8 mouse cellular contexts compared by ENCODE assay signal in genomic region chr11:110450091-110450757, GRCm38 (mm10). TPM values are rescaled to one million over a fixed set of nuclear protein-coding genes. Genes with fewer than 3 reads are reported as not detected.
DNase-seq lines count a peak whose midpoint lies in the region; ATAC-seq and TF ChIP-seq lines count a peak whose summit lies in the region.

No protein-coding gene starts in this region.

- H3K27ac ChIP-seq in kidney, adult 2 months (ENCODE audit: insufficient read depth, low read depth, low read length), result no peak overlapping the region
- no peak overlapping the region for H3K27ac ChIP-seq in heart, embryonic 11.5 days (ENCODE audit: low read depth, low read length)
- no peak overlapping the region for H3K27ac ChIP-seq in limb, embryonic 14.5 days (replicated peaks; ENCODE audit: low read depth, low read length)

- TF ChIP-seq POLR2A in kidney, adult 2 months (IDR thresholded peaks at IDR 0.05; ENCODE audit: low read depth, low read length), result no peak
- no peak for TF ChIP-seq POLR2A in limb, embryonic 14.5 days (IDR thresholded peaks at IDR 0.05; ENCODE audit: borderline replicate concordance, extremely low read depth, insufficient read depth, insufficient read length)

- no peak overlapping the region for H3K4me3 ChIP-seq in kidney, adult 2 months (ENCODE audit: insufficient read depth, low read depth, low read length)
- no peak overlapping the region for H3K4me3 ChIP-seq in heart, embryonic 11.5 days (ENCODE audit: low read depth, low read length)
- H3K4me3 ChIP-seq in limb, embryonic 14.5 days (replicated peaks; ENCODE audit: low read length), result no peak overlapping the region

- H3K27me3 ChIP-seq in kidney, adult 2 months (replicated peaks; ENCODE audit: control insufficient read depth, insufficient read depth, low read length), result no peaks in the 10 kb centered on the region
- peaks cover 4% of the 10 kb centered on the region; the same call in 1 of the 2 replicates for H3K27me3 ChIP-seq in heart, embryonic 11.5 days (ENCODE audit: control insufficient read depth, insufficient read depth, low read length)
- H3K27me3 ChIP-seq in limb, embryonic 14.5 days (ENCODE audit: control insufficient read depth, insufficient read depth, low read length), result no peaks in the 10 kb centered on the region

- H3K9me3 ChIP-seq in heart, embryonic 11.5 days (replicated peaks; ENCODE audit: control insufficient read depth, low read length), result no peaks in the 10 kb centered on the region
- no peaks in the 10 kb centered on the region for H3K9me3 ChIP-seq in limb, embryonic 14.5 days (ENCODE audit: control insufficient read depth, low read length)

- peak overlapping the region; percentile 22; the same call in 1 of the 2 replicates for H3K4me2 ChIP-seq in heart, embryonic 11.5 days
- peak overlapping the region; percentile 25; the same call in 1 of the 2 replicates for H3K4me2 ChIP-seq in limb, embryonic 14.5 days (replicated peaks; ENCODE audit: low read depth, low read length, severe bottlenecking)

- H3K36me3 ChIP-seq in kidney, adult 2 months (ENCODE audit: control insufficient read depth, insufficient read depth, low read length), result no peaks in the 10 kb centered on the region
- no peaks in the 10 kb centered on the region for H3K36me3 ChIP-seq in heart, embryonic 11.5 days (ENCODE audit: control insufficient read depth, insufficient read depth, low read length)
- no peaks in the 10 kb centered on the region for H3K36me3 ChIP-seq in limb, embryonic 14.5 days (ENCODE audit: control insufficient read depth, insufficient read depth, low read length)

- H3K9ac ChIP-seq in heart, embryonic 11.5 days (ENCODE audit: low read depth, low read length), result no peak overlapping the region
- H3K9ac ChIP-seq in limb, embryonic 14.5 days (ENCODE audit: low read depth, low read length, severe bottlenecking), result no peak overlapping the region

- H3K4me1 ChIP-seq in kidney, adult 2 months (ENCODE audit: control insufficient read depth, insufficient read depth, low read length), result peaks cover 28% of the 10 kb centered on the region
- H3K4me1 ChIP-seq in heart, embryonic 11.5 days (ENCODE audit: control insufficient read depth, insufficient read depth, low read length), result peaks cover 17% of the 10 kb centered on the region
- peaks cover 30% of the 10 kb centered on the region for H3K4me1 ChIP-seq in limb, embryonic 14.5 days (ENCODE audit: control insufficient read depth, insufficient read depth, low read length)

- no peak for TF ChIP-seq CTCF in kidney, adult 2 months (conservative IDR thresholded peaks at IDR 0.05; ENCODE audit: insufficient read depth, insufficient read length, low read depth, low read length)

- ATAC-seq in heart, embryonic 11.5 days (replicated peaks; ENCODE audit: insufficient number of reproducible peaks, low FRiP score, low TSS enrichment), result no peak
- peak; percentile 27 for ATAC-seq in limb, embryonic 14.5 days (ENCODE audit: low FRiP score, low read depth)

- 19% methylated on average over 15 of the region's 15 CpGs for WGBS in kidney, adult 2 months
- whole genome bisulfite sequencing in heart, embryonic 11.5 days (ENCODE audit: insufficient replicate concordance), result 63% methylated on average over 15 of the region's 15 CpGs
- 36% methylated on average over 15 of the region's 15 CpGs for WGBS in limb, embryonic 14.5 days

- peak; percentile 50 for DNase-seq in kidney, adult 2 months
- DNase-seq in kidney, adult 11 months, result no peak
- peak; percentile 18 for DNase-seq in adipocyte (ENCODE audit: low spot score)
- DNase-seq in limb, embryonic 14.5 days (ENCODE audit: low spot score), result peak; percentile 84
- no peak for DNase-seq in right cerebral cortex, postnatal 25 days
- no peak for DNase-seq in ovary, postnatal 14 days (ENCODE audit: low spot score)
- DNase-seq in frontal cortex, postnatal 10 days (ENCODE audit: low spot score in 2 of 2), result no peak

RNA-seq across cellular contexts. Expression of gene Map2k6, which starts 51.3 kb away (rescaled TPM):
- polyA plus RNA-seq in kidney, adult 2 months (2012; rRNA removed), result 5.6 and 6.6 TPM in 2 replicates
- 16.7 and 17.5 TPM in 2 replicates for polyA plus RNA-seq in heart, embryonic 11.5 days (2014; fragmentation: Nextera tagmentation; extraction: Ambion mirVana)
- polyA plus RNA-seq in limb, embryonic 14.5 days (2012; rRNA removed), result 15.2 and 17.4 TPM in 2 replicates
- 23.7 and 27.5 TPM in 2 replicates for polyA plus RNA-seq in limb, embryonic 14.5 days (2014; fragmentation: Nextera tagmentation; extraction: Ambion mirVana)

Comparison
In these comparisons a context has a peak if more than half of its experiments do, and no peak if none do; other contexts are left out.
1. DNase-seq: peak in kidney, adult 2 months (single experiment), adipocyte (single experiment) and limb, embryonic 14.5 days (single experiment); none in kidney, adult 11 months (single experiment), right cerebral cortex, postnatal 25 days (single experiment), ovary, postnatal 14 days (single experiment) and frontal cortex, postnatal 10 days (0 of 2).